Mouse (Mus musculus): ENCODE data around the gene Rnf141. TPM values are rescaled to one million over a fixed set of nuclear protein-coding genes. Genes with fewer than 3 reads are reported as not detected.

Gene Rnf141
- total RNA-seq, 1 experiment from 2014 or later: 46.1 TPM

GRCm38 (mm10) chr7:110834018-110834417, 10.2 kb downstream of the Rnf141 start:
- DNase-seq: no peak

DNA sequence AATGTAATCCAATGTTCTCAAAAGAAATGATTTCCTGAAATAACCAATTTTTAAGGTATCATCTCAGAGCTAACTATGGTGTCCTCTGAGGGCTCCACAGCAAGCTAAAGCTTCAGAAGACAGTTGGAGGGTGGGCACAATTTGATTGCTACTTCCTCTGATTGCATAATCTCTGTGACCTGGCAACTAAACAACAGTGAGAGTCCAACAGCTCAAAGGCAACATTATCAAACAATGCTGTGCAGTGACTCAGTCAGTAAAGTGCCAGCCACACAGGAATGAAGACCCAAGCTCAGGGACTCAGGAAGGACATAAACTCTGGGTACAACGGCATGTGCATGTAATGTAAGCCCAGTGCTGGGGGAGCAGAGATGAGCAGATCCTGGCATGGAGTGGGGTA, 11.2 kb downstream of the Rnf141 start:
- DNase-seq: no peak

DNA sequence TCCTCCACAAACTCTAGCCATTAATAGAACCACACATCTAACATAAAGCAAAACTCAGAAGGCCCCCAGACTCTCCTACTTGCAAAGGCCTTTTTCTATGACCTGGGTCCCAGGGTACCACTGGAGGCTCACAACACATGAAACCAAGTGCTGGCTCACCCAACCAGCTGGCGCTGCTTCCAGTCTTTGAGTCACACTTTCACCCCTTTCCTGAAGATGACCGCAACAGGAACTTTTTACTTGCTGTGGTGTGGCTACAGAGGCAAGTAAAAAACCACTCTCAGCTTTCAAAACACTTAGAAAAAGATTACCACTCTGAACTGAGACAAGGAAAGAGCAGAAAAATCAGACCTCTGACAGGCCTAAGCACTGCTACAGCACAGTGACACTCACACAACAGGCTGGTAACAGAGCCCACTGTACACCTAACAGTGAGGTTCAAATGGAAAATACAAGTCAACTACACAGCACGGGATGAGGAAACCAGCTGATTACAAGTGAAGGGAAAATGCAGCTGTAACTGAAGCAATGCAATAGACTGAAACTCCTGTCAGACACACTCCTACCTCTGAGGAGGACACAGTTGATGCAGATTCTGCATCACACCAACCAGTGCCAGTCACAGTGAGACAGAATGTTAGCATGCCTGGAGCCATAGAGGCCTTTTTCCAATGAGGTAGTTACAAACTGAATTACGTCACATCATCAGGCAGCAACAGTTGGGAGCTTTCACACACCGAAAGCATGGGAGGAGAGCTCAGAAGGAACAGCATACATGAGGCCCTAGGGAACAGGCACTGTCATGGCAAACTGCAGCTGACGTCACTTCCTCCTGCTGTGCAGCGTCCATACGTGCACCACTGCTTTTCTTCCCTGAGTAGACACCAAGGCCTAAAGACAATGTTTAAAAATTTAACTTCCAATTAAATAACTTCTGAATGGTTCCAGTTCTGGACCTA, 20.0 kb downstream of the Rnf141 start:
- DNase-seq: no peak

- no peak for DNase-seq
Measured at GRCm38 (mm10) chr7:110823593-110823992, 20.7 kb downstream of the Rnf141 start.

GRCm38 (mm10) chr7:110823076-110823475, 21.2 kb downstream of the Rnf141 start:
- no peak for DNase-seq

DNA sequence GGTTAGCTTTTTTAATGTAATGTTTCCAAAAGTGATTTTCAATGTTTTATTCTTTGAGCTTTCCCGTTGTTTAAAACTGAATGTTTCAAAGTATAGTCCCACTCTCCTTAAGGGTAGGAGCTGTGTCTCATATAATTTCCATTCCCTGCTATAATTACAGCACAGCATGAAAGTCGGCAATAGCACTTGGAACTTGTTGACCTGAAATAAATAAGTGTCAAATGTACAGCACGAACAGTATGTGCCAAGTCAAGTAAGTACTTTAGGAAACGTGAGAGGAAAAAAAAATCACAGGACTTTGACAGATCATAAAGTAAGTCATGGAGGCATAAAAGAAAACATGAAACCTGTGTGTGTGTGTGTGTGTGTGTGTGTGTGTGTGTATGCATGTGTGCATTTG, 22.2 kb downstream of the Rnf141 start:
- DNase-seq: no peak

DNA sequence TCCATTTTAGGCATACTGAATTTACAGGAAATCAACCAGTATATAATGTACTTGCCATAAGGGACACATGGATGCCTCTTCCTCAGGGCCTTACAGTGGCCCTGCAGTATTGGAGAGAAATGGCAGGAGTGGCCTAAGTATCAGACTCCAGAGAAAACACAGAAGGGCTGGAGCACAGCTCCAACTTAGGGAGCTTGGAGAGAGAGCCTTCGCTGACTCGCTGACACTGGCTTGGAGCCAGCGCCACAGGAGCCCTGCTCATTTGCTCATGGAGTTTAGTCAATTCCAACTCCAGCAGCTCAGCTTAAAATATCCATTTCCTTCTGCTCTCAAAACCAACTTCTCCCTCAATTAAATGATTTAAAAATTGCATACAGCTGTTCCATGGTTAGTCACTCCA, 22.6 kb downstream of the Rnf141 start:
- DNase-seq: peak; percentile 79

DNA sequence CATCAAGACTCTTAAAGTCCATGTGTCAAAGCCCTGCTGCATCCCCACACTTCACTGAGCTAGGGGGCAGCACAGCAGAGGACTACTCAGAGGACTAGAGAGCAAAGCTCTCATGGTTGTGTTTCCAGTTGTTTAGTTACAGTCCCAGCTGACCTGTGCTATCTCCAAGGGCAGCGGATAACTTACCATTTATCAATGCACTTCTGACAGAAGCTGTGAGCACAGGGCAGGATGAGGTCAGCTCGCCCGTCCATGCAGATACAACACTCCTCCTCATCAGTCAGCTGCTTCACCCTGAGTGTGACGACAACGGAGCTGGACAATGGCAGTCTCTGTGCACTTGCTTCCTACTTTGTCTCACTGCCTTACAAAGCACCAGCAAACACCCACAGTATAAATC, 23.2 kb downstream of the Rnf141 start:
- DNase-seq: peak; percentile 66

GRCm38 (mm10) chr7:110818787-110819350, 25.4 kb downstream of the Rnf141 start:
- no peak for DNase-seq

DNA sequence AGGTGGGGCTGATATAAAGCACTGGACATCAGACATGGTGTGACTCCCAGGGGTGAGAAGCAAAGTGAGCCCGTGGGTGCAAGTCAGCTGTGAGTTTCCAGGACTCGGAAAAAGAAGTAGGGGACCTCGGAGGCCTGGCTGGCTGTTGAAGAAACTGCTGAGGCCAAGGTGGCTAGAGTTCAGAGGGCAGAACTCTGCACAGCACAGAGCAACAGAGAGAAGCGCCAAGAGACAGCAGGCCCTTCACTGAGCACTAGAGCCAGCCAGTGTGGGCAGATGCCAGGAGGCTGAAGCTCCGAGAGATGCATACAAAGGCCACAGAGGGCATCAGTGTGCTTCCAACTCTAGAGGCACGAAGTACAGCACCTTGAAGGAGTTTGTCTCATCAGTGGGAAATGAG, 26.1 kb downstream of the Rnf141 start:
- peak; percentile 47 for DNase-seq

GRCm38 (mm10) chr7:110816037-110816436, 28.2 kb downstream of the Rnf141 start:
- DNase-seq: peak; percentile 61

GRCm38 (mm10) chr7:110813983-110814382, 30.3 kb downstream of the Rnf141 start:
- no peak for DNase-seq

GRCm38 (mm10) chr7:110811529-110811928, 32.7 kb downstream of the Rnf141 start:
- peak; percentile 38 for DNase-seq

GRCm38 (mm10) chr7:110810995-110811394, 33.3 kb downstream of the Rnf141 start:
- no peak for DNase-seq

DNA sequence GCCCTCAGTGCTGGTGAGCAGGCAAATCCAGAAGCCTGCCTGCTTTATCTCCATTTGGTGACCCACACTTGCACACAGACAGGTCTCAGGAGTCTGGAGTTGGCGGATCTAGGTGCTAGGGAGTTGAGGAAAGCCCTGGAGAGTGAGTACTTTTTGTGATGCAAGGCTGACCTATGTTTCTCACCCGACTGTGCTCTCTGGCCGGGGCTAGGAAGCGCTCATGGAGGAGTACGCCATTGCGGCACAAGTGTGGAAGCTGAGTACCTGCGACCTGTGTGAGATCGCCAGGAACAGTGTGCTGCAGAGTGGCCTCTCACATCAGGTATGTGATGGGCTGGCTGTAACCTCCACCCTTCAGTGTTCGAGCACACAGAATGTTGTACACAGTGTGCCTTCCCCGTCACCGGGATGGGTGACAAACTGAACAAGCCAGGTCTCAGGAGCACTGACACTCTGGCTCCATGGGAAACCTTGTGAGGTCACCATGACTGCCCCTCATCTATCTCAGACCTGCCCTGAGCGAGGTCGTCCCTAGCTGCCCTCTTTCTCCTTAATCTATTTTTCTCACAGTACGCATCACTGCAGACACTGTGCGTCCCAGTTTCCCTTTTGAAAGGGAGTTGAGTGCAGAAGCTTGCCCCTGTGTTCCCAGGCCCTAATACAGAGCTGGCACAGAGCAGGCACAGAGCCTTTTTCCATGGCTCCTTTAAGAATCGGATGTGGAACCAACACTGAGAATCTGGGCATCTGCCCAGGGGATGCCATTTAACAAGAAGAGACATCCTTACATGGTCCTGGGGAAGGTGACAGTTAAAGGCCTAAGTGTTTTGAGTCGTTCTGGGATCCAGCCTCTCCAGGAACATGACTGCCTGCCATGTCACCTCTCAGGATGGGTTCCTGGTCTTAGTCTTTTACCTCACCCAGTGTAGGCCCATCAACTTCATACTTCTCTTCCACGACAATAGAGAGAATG, 34.4 kb downstream of the Rnf141 start:
- no peak for DNase-seq

GRCm38 (mm10) chr7:110808962-110809361, 35.3 kb downstream of the Rnf141 start:
- DNase-seq: no peak

- no peak for DNase-seq
Measured at GRCm38 (mm10) chr7:110807460-110808030, 36.7 kb downstream of the Rnf141 start.

- DNase-seq: peak; percentile 76
Measured at GRCm38 (mm10) chr7:110804266-110804665, 40.0 kb downstream of the Rnf141 start.

DNA sequence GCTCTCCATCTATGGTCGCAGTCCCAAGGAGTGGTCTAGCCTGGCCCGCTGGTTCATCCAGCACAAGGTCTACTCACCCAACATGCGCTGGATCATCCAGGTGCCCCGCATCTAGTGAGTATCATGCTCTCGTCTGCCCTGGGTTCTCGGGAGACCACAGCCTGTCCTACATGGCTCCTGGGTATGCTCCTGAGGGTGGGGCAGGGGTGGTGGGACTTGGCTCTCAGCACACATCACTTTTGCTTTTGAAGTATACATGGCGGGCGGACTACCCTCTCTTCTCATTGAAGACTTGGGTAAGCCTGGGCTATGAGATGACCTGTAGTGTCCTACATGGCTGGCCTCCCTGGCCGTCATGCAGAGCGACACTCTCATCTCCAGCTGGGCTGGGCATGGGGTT, 41.1 kb downstream of the Rnf141 start:
- DNase-seq: no peak

DNA sequence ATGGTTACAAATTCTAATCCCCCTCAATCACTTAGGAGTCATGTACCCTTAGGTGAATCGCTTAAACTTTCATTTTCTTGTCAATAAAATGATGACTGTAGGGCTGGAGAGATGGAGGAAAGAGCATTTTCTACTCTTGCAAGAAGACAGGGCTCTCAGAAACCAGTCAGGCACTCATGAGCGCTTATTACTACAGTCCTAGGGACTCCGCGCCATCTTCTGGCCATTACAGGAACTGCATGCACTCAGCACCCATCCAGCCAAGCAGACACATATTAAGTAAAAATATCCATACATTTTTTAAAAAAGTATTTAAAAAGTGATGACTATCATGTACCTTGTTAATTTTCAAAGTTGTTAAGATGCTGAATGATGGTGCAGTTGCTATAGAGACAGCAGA, 43.2 kb downstream of the Rnf141 start:
- DNase-seq: peak; percentile 87

DNA sequence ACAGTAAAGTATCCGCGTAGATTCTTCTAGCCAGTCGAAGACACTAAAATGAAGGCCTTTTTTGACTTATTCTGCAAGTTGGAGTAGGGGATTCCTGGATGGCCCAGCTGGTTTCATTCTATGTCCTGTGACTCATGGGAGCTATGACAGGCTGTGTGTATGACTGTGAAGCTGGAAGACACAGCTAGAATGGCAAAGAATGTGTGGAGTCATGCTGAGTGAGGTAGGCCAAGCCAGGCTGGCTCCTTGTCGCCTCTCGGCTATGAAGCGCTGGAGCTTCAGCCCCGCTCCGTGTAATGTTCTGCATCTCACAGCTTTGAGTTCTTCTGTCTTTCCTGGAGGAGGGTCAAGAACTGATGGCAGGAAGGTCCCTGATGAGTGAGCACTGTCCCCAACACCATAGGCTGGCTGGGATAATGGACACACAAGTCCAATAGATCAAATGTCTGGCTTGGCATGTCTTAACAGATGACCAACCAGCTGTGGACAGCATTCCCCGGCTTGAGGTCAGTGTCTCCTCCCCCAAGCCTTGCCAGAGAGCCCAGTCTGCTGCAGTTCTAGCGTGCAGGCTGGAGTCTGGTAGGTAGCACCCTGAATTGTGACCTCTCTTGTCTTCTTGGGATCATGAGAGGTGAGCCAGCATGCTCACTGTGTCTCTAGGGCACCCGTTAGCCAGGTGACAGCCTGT, 46.4 kb downstream of the Rnf141 start:
- no peak for DNase-seq

All from adrenal gland, postnatal 14 days (tissue).